In the genomic region with DNA sequence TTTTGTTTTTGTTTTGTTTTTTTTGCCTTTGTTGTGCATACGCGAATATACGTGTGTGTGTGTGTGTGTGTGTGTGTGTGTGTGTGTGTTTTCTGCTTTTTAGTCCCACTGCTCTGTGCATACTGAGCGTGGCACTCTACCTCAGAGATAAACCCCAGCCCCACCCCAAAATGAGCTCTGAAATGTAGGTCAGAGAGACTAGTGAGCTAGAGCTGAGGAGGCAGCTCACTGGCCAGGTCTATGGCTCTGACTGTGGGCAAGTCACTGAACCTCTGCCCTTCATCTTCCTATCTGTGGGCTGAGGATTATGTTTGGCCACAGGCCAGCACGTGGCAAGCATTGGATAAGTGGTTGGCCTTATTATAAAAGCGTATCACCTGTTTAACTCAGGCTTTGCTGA, we compare ENCODE assay signal across 8 mouse cellular contexts. TPM values are rescaled to one million over a fixed set of nuclear protein-coding genes. Genes with fewer than 3 reads are reported as not detected.
DNase-seq lines count a peak whose midpoint lies in the region; ATAC-seq and TF ChIP-seq lines count a peak whose summit lies in the region.

No protein-coding gene starts in this region.

- H3K9ac ChIP-seq in embryonic facial prominence, embryonic 13.5 days: no peak overlapping the region
- no peak overlapping the region for H3K9ac ChIP-seq in kidney, embryonic 15.5 days
- H3K9ac ChIP-seq in midbrain, embryonic 15.5 days: no peak overlapping the region

- H3K36me3 ChIP-seq in embryonic facial prominence, embryonic 13.5 days: no peaks in the 10 kb centered on the region
- H3K36me3 ChIP-seq in kidney, embryonic 15.5 days: no peaks in the 10 kb centered on the region
- no peaks in the 10 kb centered on the region for H3K36me3 ChIP-seq in midbrain, embryonic 15.5 days (replicated peaks)

- no peak for ATAC-seq in embryonic facial prominence, embryonic 13.5 days (ENCODE audit: insufficient number of reproducible peaks, insufficient read depth, low FRiP score, low TSS enrichment, low read depth)
- no peak for ATAC-seq in kidney, embryonic 15.5 days (replicated peaks; ENCODE audit: low FRiP score)
- no peak for ATAC-seq in midbrain, embryonic 15.5 days (replicated peaks)

- no peaks in the 10 kb centered on the region for H3K27me3 ChIP-seq in embryonic facial prominence, embryonic 13.5 days
- no peaks in the 10 kb centered on the region for H3K27me3 ChIP-seq in kidney, embryonic 15.5 days
- H3K27me3 ChIP-seq in midbrain, embryonic 15.5 days (replicated peaks): no peaks in the 10 kb centered on the region

- no peaks in the 10 kb centered on the region for H3K9me3 ChIP-seq in embryonic facial prominence, embryonic 13.5 days
- no peaks in the 10 kb centered on the region for H3K9me3 ChIP-seq in kidney, embryonic 15.5 days (replicated peaks)
- H3K9me3 ChIP-seq in midbrain, embryonic 15.5 days: no peaks in the 10 kb centered on the region

- TF ChIP-seq POLR2A in lung, adult 2 months (IDR thresholded peaks at IDR 0.05; ENCODE audit: borderline replicate concordance, extremely low read depth, low read depth, low read length): no peak

- 64% methylated on average over 6 of the region's 6 CpGs for WGBS in embryonic facial prominence, embryonic 13.5 days
- WGBS in kidney, embryonic 15.5 days: 65% methylated on average over 6 of the region's 6 CpGs
- WGBS in midbrain, embryonic 15.5 days: 53% methylated on average over 6 of the region's 6 CpGs
- WGBS in lung, adult 2 months: 44% methylated on average over 6 of the region's 6 CpGs

- peak overlapping the region; percentile 73 for H3K4me2 ChIP-seq in embryonic facial prominence, embryonic 13.5 days
- peak overlapping the region; percentile 66 for H3K4me2 ChIP-seq in kidney, embryonic 15.5 days
- H3K4me2 ChIP-seq in midbrain, embryonic 15.5 days: peak overlapping the region; percentile 67

- TF ChIP-seq CTCF in lung, adult 2 months (IDR thresholded peaks at IDR 0.05; ENCODE audit: insufficient read depth, low read length): no peak

- DNase-seq in adrenal gland, adult (ENCODE audit: inconsistent age in 2 of 2, low spot score in 1 of 2): peak; percentile 22 to 33
- no peak for DNase-seq in adrenal gland, postnatal 14 days
- peak; percentile 51 for DNase-seq in 416B (ENCODE audit: low read depth)
- DNase-seq in right cerebral cortex, adult 2 months (ENCODE audit: low spot score in 2 of 2): no peak
- no peak for DNase-seq in lung, adult 2 months

- H3K4me1 ChIP-seq in embryonic facial prominence, embryonic 13.5 days: peaks cover 21% of the 10 kb centered on the region
- peaks cover 24% of the 10 kb centered on the region for H3K4me1 ChIP-seq in kidney, embryonic 15.5 days
- peaks cover 16% of the 10 kb centered on the region for H3K4me1 ChIP-seq in midbrain, embryonic 15.5 days
- H3K4me1 ChIP-seq in lung, adult 2 months (ENCODE audit: control insufficient read depth, insufficient read depth, low read length): peaks cover 3% of the 10 kb centered on the region

- H3K4me3 ChIP-seq in embryonic facial prominence, embryonic 13.5 days: no peak overlapping the region
- H3K4me3 ChIP-seq in kidney, embryonic 15.5 days (replicated peaks): peak overlapping the region; percentile 90
- H3K4me3 ChIP-seq in midbrain, embryonic 15.5 days: peak overlapping the region; percentile 89; the same call in 1 of the 2 replicates
- no peak overlapping the region for H3K4me3 ChIP-seq in lung, adult 2 months (replicated peaks; ENCODE audit: extremely low read depth, low read depth, low read length)

- no peak overlapping the region for H3K27ac ChIP-seq in embryonic facial prominence, embryonic 13.5 days
- H3K27ac ChIP-seq in kidney, embryonic 15.5 days: no peak overlapping the region
- H3K27ac ChIP-seq in midbrain, embryonic 15.5 days: no peak overlapping the region

RNA-seq across cellular contexts. Expression of a gene that starts 1.4 kb away (rescaled TPM):
- 20.7 and 20.8 TPM in 2 replicates for total RNA-seq in adrenal gland, postnatal 14 days (2021)
- 28.0 and 28.9 TPM in 2 replicates for polyA plus RNA-seq in embryonic facial prominence, embryonic 13.5 days (2015; fragmentation: Nextera tagmentation; extraction: Ambion mirVana)
- 32.7 and 33.3 TPM in 2 replicates for polyA plus RNA-seq in kidney, embryonic 15.5 days (2015; fragmentation: Nextera tagmentation; extraction: Ambion mirVana)
- polyA plus RNA-seq in midbrain, embryonic 15.5 days (2015; fragmentation: Nextera tagmentation; extraction: Ambion mirVana): 61.0 and 62.9 TPM in 2 replicates
- 9.5 and 10.9 TPM in 2 replicates for polyA plus RNA-seq in lung, adult 2 months (2012; rRNA removed)

RNA-seq across cellular contexts. Expression of a gene that starts 1.6 kb away (rescaled TPM):
- total RNA-seq in adrenal gland, postnatal 14 days (2021): 0.30 and 0.44 TPM in 2 replicates
- 0.10 TPM in 1 of 2 replicates, not detected in the other for polyA plus RNA-seq in embryonic facial prominence, embryonic 13.5 days (2015; fragmentation: Nextera tagmentation; extraction: Ambion mirVana)
- 0.04 TPM in 1 of 2 replicates, not detected in the other for polyA plus RNA-seq in kidney, embryonic 15.5 days (2015; fragmentation: Nextera tagmentation; extraction: Ambion mirVana)
- polyA plus RNA-seq in midbrain, embryonic 15.5 days (2015; fragmentation: Nextera tagmentation; extraction: Ambion mirVana): 0.04 and 0.09 TPM in 2 replicates
- 0.07 and 0.11 TPM in 2 replicates for polyA plus RNA-seq in lung, adult 2 months (2012; rRNA removed)

Comparison
In these comparisons a context has a peak if more than half of its experiments do, and no peak if none do; other contexts are left out.
1. DNase-seq: peak in adrenal gland, adult (2 of 2) and 416B (single experiment); none in adrenal gland, postnatal 14 days (single experiment), right cerebral cortex, adult 2 months (0 of 2) and lung, adult 2 months (single experiment).
2. H3K4me3 ChIP-seq: peak in kidney, embryonic 15.5 days (single experiment) and midbrain, embryonic 15.5 days (single experiment); none in embryonic facial prominence, embryonic 13.5 days (single experiment) and lung, adult 2 months (single experiment).
3. Peak in every context shown above with its lines, with median percentiles within 50 percentile points of each other: H3K4me2 ChIP-seq.